Mouse (Mus musculus) thymus, adult 2 months (tissue): ENCODE results near the gene Ehbp1.

Source experiments
- CTCF ChIP-seq: fragments of 200-500 bp; IDR thresholded peaks from 2 replicates; pipeline ENCODE4 v1.5.1; 2012; ENCODE audit warnings: mild to moderate bottlenecking, control low read depth, low read length, moderate library complexity, borderline replicate concordance; ENCODE audit not compliant: control insufficient read depth, poor library complexity, insufficient read depth; ENCODE audit errors: extremely low read depth
- POLR2A ChIP-seq: fragments of 200-500 bp; IDR thresholded peaks from 2 replicates; pipeline ENCODE4 v1.6.1; 2012; ENCODE audit warnings: mild to moderate bottlenecking, low read length, control low read depth, moderate library complexity; ENCODE audit not compliant: control insufficient read depth, poor library complexity, insufficient read depth; ENCODE audit errors: extremely low read depth

- TF ChIP-seq POLR2A (no peak), CTCF (no peak)
These were observed 308.5 kb downstream of the Ehbp1 start for GRCm38 (mm10) chr11:22033582-22033981.
